ENCODE assay signal across 28 mouse cellular contexts in genomic region chr19:53701434-53701833, GRCm38 (mm10). TPM values are rescaled to one million over a fixed set of nuclear protein-coding genes. Genes with fewer than 3 reads are reported as not detected.
DNase-seq lines count a peak whose midpoint lies in the region; ATAC-seq and TF ChIP-seq lines count a peak whose summit lies in the region.
"Had no signal": no experiment of that assay in that cellular context is flagged by ENCODE, and none has a peak within 500 bp of the region (broad histone marks: within the 10 kb centered on the region; RNA-seq: fewer than 3 reads in every experiment).

No protein-coding gene starts in this region.

- H3K9ac ChIP-seq in heart, adult 2 months (ENCODE audit: low read depth, low read length), result no peak overlapping the region
- peak overlapping the region; percentile 47; the same call in 1 of the 2 replicates for H3K9ac ChIP-seq in heart, embryonic 16.5 days (ENCODE audit: low read length)
- H3K9ac ChIP-seq in intestine, embryonic 16.5 days (ENCODE audit: low read depth, low read length), result no peak overlapping the region
- no peak overlapping the region for H3K9ac ChIP-seq in stomach, postnatal 0 days (ENCODE audit: low read length)
- no peak overlapping the region for H3K9ac ChIP-seq in kidney, embryonic 14.5 days (ENCODE audit: low read depth, low read length)
- H3K9ac ChIP-seq: embryonic facial prominence, embryonic 12.5 days; embryonic facial prominence, embryonic 15.5 days; forebrain, postnatal 0 days; heart, embryonic 12.5 days; hindbrain, embryonic 14.5 days had no signal

- TF ChIP-seq CTCF in heart, adult 2 months (IDR thresholded peaks at IDR 0.05), result no peak
- TF ChIP-seq CTCF in stomach, postnatal 0 days (IDR thresholded peaks at IDR 0.05; ENCODE audit: low read depth), result no peak

- no peak for TF ChIP-seq EP300 in heart, adult 2 months (IDR thresholded peaks at IDR 0.05; ENCODE audit: insufficient read depth, low read depth, low read length)
- no peak for TF ChIP-seq EP300 in stomach, postnatal 0 days (optimal IDR thresholded peaks at IDR 0.05)

- no peak overlapping the region for H3K4me2 ChIP-seq in heart, embryonic 16.5 days (ENCODE audit: low read depth, low read length)
- peak overlapping the region; percentile 45 for H3K4me2 ChIP-seq in intestine, embryonic 16.5 days (ENCODE audit: low read depth, low read length)
- H3K4me2 ChIP-seq in stomach, postnatal 0 days (replicated peaks; ENCODE audit: low read depth), result 0 out of 2 replicates have a peak overlapping the region, but pooled peaks have one; percentile 6
- H3K4me2 ChIP-seq in kidney, embryonic 14.5 days (replicated peaks; ENCODE audit: low read depth, low read length), result no peak overlapping the region
- H3K4me2 ChIP-seq: embryonic facial prominence, embryonic 12.5 days; embryonic facial prominence, embryonic 15.5 days; heart, embryonic 12.5 days; hindbrain, embryonic 14.5 days had no signal

- no peak for ATAC-seq in heart, embryonic 16.5 days (replicated peaks; ENCODE audit: extremely low read depth, insufficient read depth, low FRiP score)
- peak; percentile 72 for ATAC-seq in intestine, embryonic 16.5 days
- ATAC-seq in stomach, postnatal 0 days (ENCODE audit: low FRiP score, low TSS enrichment), result no peak
- no peak for ATAC-seq in kidney, embryonic 14.5 days (ENCODE audit: low FRiP score, low TSS enrichment)
- ATAC-seq: activated CD4-positive, CD25-positive, alpha-beta regulatory T cell, adult 4 months; forebrain, embryonic 14.5 days; forebrain, postnatal 0 days; hindbrain, postnatal 0 days; inflammation-experienced regulatory T-cells, adult 6 months; Patski had no signal

- no peaks in the 10 kb centered on the region for H3K9me3 ChIP-seq in heart, embryonic 16.5 days (replicated peaks; ENCODE audit: control insufficient read depth, low read length)
- H3K9me3 ChIP-seq in intestine, embryonic 16.5 days (ENCODE audit: control insufficient read depth, low read length), result no peaks in the 10 kb centered on the region
- H3K9me3 ChIP-seq in stomach, postnatal 0 days (ENCODE audit: control insufficient read depth, low read length), result no peaks in the 10 kb centered on the region
- no peaks in the 10 kb centered on the region for H3K9me3 ChIP-seq in kidney, embryonic 14.5 days (ENCODE audit: control insufficient read depth, low read length)
- H3K9me3 ChIP-seq: embryonic facial prominence, embryonic 12.5 days; embryonic facial prominence, embryonic 15.5 days; G1E; heart, embryonic 12.5 days had no signal

- DNase-seq in heart, adult 2 months, result no peak
- no peak for DNase-seq in heart, postnatal 14 days
- DNase-seq in heart, adult 18-20 months, result no peak
- peak; percentile 39 for DNase-seq in stomach, postnatal 0 days (ENCODE audit: low spot score)
- no peak for DNase-seq in spleen, adult 18-20 months
- DNase-seq: adrenal gland, postnatal 10 days; adrenal gland, postnatal 36 days; cerebellum, adult 18-20 months; cerebellum, adult 9-10 months; cerebellum, postnatal 14 days; forebrain, postnatal 0 days; gastrocnemius, adult 2 months; gastrocnemius, postnatal 14 days; heart, postnatal 4 days; kidney, adult 18-20 months had no signal

- H3K79me2 ChIP-seq in heart, adult 2 months (replicated peaks; ENCODE audit: control insufficient read depth, insufficient read depth, low read length), result no peaks in the 10 kb centered on the region

- H3K4me3 ChIP-seq in heart, adult 2 months, result no peak overlapping the region
- H3K4me3 ChIP-seq in heart, embryonic 16.5 days (ENCODE audit: low read length), result no peak overlapping the region
- peak overlapping the region; percentile 21; the same call in 1 of the 2 replicates for H3K4me3 ChIP-seq in intestine, embryonic 16.5 days (ENCODE audit: low read length)
- H3K4me3 ChIP-seq in stomach, postnatal 0 days (ENCODE audit: low read depth, low read length), result no peak overlapping the region
- H3K4me3 ChIP-seq in kidney, embryonic 14.5 days (ENCODE audit: low read length), result no peak overlapping the region
- H3K4me3 ChIP-seq: embryonic facial prominence, embryonic 12.5 days; embryonic facial prominence, embryonic 15.5 days; gastrocnemius, adult 2 months; heart, embryonic 12.5 days had no signal

- H3K27ac ChIP-seq in heart, adult 2 months, result peak overlapping the region; percentile 53
- no peak overlapping the region; the same call in 1 of the 2 replicates for H3K27ac ChIP-seq in heart, embryonic 16.5 days (ENCODE audit: low read length)
- H3K27ac ChIP-seq in intestine, embryonic 16.5 days (ENCODE audit: low read length), result no peak overlapping the region; the same call in 1 of the 2 replicates
- H3K27ac ChIP-seq in stomach, postnatal 0 days (replicated peaks), result no peak overlapping the region
- H3K27ac ChIP-seq in kidney, embryonic 14.5 days (ENCODE audit: low read depth, low read length), result no peak overlapping the region
- H3K27ac ChIP-seq: embryonic facial prominence, embryonic 12.5 days; embryonic facial prominence, embryonic 15.5 days; gastrocnemius, adult 2 months; hindbrain, embryonic 14.5 days; hindbrain, postnatal 0 days had no signal

- no peaks in the 10 kb centered on the region for H3K27me3 ChIP-seq in heart, adult 2 months (ENCODE audit: control insufficient read depth, insufficient read depth, low read length)
- no peaks in the 10 kb centered on the region for H3K27me3 ChIP-seq in heart, embryonic 16.5 days (ENCODE audit: control insufficient read depth, insufficient read depth, low read length)
- no peaks in the 10 kb centered on the region for H3K27me3 ChIP-seq in intestine, embryonic 16.5 days (replicated peaks; ENCODE audit: control insufficient read depth, insufficient read depth, low read length)
- H3K27me3 ChIP-seq in stomach, postnatal 0 days (ENCODE audit: control insufficient read depth, insufficient read depth, low read length), result no peaks in the 10 kb centered on the region
- H3K27me3 ChIP-seq in kidney, embryonic 14.5 days (ENCODE audit: control insufficient read depth, insufficient read depth, low read length), result no peaks in the 10 kb centered on the region
- H3K27me3 ChIP-seq: embryonic facial prominence, embryonic 15.5 days; heart, embryonic 12.5 days had no signal

- TF ChIP-seq POLR2A in heart, adult 2 months (IDR thresholded peaks at IDR 0.05; ENCODE audit: insufficient read depth, low read depth, low read length), result no peak

- H3K4me1 ChIP-seq in heart, adult 2 months (ENCODE audit: control insufficient read depth, insufficient read depth, low read length), result peaks cover 8% of the 10 kb centered on the region; the same call in 1 of the 2 replicates
- peaks cover 43% of the 10 kb centered on the region for H3K4me1 ChIP-seq in heart, embryonic 16.5 days (ENCODE audit: control insufficient read depth, insufficient read depth, low read length)
- H3K4me1 ChIP-seq in intestine, embryonic 16.5 days (ENCODE audit: control insufficient read depth, insufficient read depth, low read length), result peaks cover 8% of the 10 kb centered on the region; the same call in 1 of the 2 replicates
- H3K4me1 ChIP-seq in stomach, postnatal 0 days (replicated peaks; ENCODE audit: control insufficient read depth, insufficient read depth), result no peaks in the 10 kb centered on the region
- H3K4me1 ChIP-seq in kidney, embryonic 14.5 days (ENCODE audit: control insufficient read depth, insufficient read depth, low read length), result peaks cover 10% of the 10 kb centered on the region

- WGBS in heart, adult 2 months, result 69% methylated on average over 9 of the region's 9 CpGs
- WGBS in heart, embryonic 16.5 days, result 80% methylated on average over 9 of the region's 9 CpGs
- 70% methylated on average over 9 of the region's 9 CpGs for WGBS in intestine, embryonic 16.5 days
- 68% methylated on average over 9 of the region's 9 CpGs for WGBS in stomach, postnatal 0 days
- 84% methylated on average over 9 of the region's 9 CpGs for WGBS in kidney, embryonic 14.5 days

- no peaks in the 10 kb centered on the region; the same call in 1 of the 2 replicates for H3K36me3 ChIP-seq in heart, adult 2 months (ENCODE audit: control insufficient read depth, insufficient read depth, low read length)
- no peaks in the 10 kb centered on the region for H3K36me3 ChIP-seq in heart, embryonic 16.5 days (ENCODE audit: control insufficient read depth, insufficient read depth)
- no peaks in the 10 kb centered on the region for H3K36me3 ChIP-seq in intestine, embryonic 16.5 days (ENCODE audit: control insufficient read depth, insufficient read depth, low read length)
- no peaks in the 10 kb centered on the region for H3K36me3 ChIP-seq in stomach, postnatal 0 days (ENCODE audit: control insufficient read depth, insufficient read depth, low read length)
- H3K36me3 ChIP-seq in kidney, embryonic 14.5 days (ENCODE audit: control insufficient read depth, insufficient read depth, low read length), result no peaks in the 10 kb centered on the region
- H3K36me3 ChIP-seq: embryonic facial prominence, embryonic 12.5 days; embryonic facial prominence, embryonic 15.5 days; G1E; heart, embryonic 12.5 days had no signal

- intact Hi-C loops in heart, adult 2 months (cut with DNase I), result no loop called here
- intact Hi-C loops in heart, postnatal 14 days (cut with DNase I), result no loop called here

RNA-seq across cellular contexts. Expression of gene Rbm20, which starts 24.3 kb away (rescaled TPM):
- total RNA-seq in heart, adult 2 months (2021), result 100 to 1,000 TPM; 194 to 231 TPM
- 143 and 161 TPM in 2 replicates for polyA plus RNA-seq in heart, adult 2 months (2012; rRNA removed)
- total RNA-seq in heart, postnatal 14 days (2021), result 100 to 1,000 TPM; 224 to 225 TPM
- polyA plus RNA-seq in heart, embryonic 16.5 days (2015; fragmentation: Nextera tagmentation; extraction: Ambion mirVana), result 48.1 and 50.7 TPM in 2 replicates
- total RNA-seq in heart, adult 18-20 months (2021), result 100 to 1,000 TPM; 175 to 184 TPM
- polyA plus RNA-seq in intestine, embryonic 16.5 days (2015; fragmentation: Nextera tagmentation; extraction: Ambion mirVana), result 0.83 and 1.1 TPM in 2 replicates
- polyA plus RNA-seq in stomach, postnatal 0 days (2015; fragmentation: Nextera tagmentation; extraction: Ambion mirVana), result 2.3 and 2.5 TPM in 2 replicates
- 2.2 and 3.6 TPM in 2 replicates for polyA plus RNA-seq in kidney, embryonic 14.5 days (2014; fragmentation: Nextera tagmentation; extraction: Ambion mirVana)

Comparison
In these comparisons a context has a peak if more than half of its experiments do, and no peak if none do; other contexts are left out.
1. H3K4me2 ChIP-seq: peak in intestine, embryonic 16.5 days (single experiment) and stomach, postnatal 0 days (single experiment); none in heart, embryonic 16.5 days (single experiment) and kidney, embryonic 14.5 days (single experiment).
2. RNA of gene Rbm20, which starts 24.3 kb away (polyA plus RNA-seq): 143 to 161 TPM in heart, adult 2 months and 48.1 to 50.7 TPM in heart, embryonic 16.5 days; 2.2 to 3.6 TPM in kidney, embryonic 14.5 days, 2.3 to 2.5 TPM in stomach, postnatal 0 days and 0.83 to 1.1 TPM in intestine, embryonic 16.5 days; every median in the first group is over 10 times any median in the second.